Mouse (Mus musculus): ENCODE measurements around the gene Ldb3.

DNA sequence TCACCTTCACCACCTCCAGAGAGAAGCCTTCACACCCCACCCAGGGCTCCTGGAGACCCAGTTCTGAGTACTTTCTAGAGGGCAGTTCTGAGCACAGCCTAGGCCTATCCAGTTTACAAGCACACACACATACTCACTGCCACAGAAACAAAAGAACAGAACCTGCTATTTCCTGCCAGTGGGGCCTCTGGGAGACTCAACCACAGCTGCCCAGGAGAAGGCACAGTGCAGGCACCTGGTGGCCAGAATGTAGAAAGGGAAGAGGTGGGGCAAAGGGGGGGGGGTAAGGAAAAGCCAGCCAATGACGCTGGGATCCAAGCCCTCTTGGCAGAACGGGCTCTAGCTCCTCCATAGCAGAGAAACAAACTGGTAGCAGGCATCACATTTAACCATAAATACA is 26.1 kb downstream of the Ldb3 start:
- TF ChIP-seq CTCF (conservative IDR thresholded peaks at IDR 0.05; ENCODE audit: low read length): no peak
- TF ChIP-seq POU5F1 (IDR thresholded peaks at IDR 0.05; ENCODE audit: borderline replicate concordance, low read length): no peak
